Mouse (Mus musculus): ENCODE results near the gene Zfp513.
A peak's percentile ranks its signal among the peaks of the same experiment; 100 is the strongest.

Gene Zfp513

DNA sequence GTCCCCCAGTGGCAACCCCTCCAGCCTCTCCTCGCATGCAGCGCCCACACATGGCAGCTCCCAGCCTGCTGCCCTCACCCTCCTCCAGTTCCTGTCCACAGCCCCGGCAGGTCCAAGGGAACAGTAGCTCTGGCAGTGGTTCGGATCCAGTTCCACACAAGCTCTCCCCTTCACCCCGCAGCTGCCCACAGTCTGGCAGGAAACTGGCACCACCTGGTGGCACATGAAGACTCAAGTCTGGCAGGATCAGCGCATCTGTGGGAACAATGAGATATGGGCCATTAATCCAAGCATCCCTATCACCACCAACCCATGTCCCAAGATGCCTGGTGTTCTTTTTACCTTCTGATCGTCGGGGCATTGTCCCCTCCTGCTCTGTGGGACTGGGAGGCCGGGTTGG, 2.2 kb downstream of the Zfp513 start:
- DNase-seq, result no peak

- DNase-seq, result no peak
Measured at GRCm38 (mm10) chr5:31199321-31199892, 2.7 kb downstream of the Zfp513 start.

- no peak for DNase-seq
Measured at GRCm38 (mm10) chr5:31198616-31199320, 3.3 kb downstream of the Zfp513 start.

DNA sequence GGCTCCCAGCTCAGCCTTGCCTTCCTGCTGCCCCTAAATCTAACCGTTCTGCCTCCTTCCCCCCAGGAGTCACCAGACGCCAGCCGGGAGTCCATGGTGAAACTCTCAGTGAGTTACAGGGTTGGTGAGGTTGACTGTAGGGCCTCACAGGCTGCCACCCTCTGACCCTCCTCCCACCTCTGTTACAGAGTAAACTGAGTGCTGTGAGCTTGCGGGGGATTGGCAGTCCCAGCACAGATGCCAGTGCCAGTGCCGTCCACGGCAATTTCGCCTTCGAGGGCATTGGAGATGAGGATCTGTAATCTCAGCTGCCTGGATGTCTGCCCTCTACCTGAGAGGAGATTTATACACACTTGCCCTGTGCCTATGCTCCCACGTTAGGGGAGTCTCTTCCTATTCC, 3.9 kb downstream of the Zfp513 start:
- no peak for DNase-seq

DNA sequence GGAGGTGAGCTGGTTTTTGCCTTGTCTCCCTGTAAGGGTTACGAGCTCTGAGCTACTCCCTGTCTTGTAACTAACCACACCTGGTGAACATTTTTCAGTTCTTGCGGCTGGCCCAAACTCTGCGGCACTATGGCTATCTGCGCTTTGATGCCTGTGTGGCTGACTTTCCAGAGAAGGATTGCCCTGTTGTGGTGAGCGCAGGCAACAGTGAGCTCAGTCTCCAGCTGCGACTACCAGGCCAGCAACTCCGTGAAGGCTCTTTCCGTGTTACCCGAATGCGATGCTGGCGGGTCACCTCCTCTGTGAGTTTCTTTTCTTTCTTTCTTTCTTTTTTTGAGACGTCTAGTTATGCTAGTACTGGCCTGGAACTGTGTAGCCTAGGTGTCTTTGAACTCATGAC, 5.0 kb downstream of the Zfp513 start:
- DNase-seq, result no peak

DNA sequence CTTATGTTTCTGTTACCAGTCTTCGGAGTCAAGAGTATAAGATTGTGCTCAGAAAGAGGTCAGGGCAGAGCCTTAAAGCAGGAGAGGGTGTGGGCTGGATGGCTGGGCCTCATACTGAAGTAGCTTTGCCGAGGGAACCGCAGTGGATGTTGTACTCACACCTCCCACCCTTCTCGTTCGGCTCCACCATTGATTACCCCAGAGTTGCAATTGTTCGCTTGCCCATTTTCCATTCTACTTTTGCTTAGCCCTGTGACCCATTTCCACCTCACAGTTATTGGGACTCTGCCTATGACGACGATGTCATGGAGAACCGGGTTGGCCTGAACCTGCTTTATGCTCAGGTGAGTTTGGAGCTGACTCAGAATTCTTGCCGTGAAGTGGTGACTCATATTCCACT, 5.9 kb downstream of the Zfp513 start:
- DNase-seq, result no peak

DNA sequence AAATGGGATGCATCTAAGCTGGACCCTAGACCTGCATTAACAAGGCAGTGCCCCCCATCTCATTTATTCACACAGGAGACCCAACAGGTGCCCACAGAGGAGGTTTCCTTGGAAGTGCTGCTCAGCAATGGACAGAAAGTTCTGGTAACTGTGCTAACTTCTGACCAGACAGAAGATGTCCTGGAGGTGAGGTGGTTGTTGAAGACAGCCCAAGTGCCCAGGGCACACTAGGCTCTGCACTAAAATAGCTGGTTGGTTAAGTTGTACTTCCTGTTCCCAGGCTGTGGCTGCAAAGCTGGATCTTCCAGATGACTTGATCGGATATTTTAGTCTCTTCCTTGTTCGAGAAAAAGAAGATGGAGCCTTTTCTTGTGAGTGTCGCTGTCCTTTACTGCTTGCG, 6.4 kb downstream of the Zfp513 start:
- DNase-seq, result no peak

GRCm38 (mm10) chr5:31194486-31195485, 7.3 kb downstream of the Zfp513 start:
- no peak for DNase-seq

DNA sequence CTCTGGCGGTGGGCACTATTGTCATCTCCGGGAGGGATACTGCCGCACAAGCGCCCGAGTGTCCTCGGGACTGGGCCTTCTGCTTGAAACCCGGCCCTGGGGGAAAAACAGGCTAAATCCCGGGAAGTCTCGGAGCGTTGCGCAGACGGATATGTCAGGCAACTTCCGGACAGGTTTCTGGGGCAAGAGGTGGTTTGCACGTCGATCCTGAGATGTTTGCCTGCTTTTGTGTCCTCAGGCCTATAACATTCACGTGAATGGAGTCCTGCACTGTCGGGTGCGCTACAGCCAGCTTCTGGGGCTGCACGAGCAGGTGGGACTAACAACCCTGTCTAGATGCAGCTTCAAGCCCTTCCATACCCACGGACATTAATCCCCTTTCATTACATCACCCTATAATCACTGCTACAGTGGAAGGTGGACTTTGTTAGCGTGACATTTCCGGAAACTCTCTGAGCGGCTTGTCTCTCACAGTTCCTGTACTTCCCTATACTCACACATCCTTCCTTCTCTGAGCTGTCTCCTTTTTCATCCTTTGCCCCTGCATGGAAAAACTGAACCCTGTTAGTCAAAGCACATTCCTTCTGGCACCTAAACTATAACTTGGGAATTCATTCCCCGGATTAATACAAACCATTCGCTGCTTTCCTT, 8.3 kb downstream of the Zfp513 start:
- DNase-seq, result no peak

- DNase-seq, result peak; percentile 98
Measured at GRCm38 (mm10) chr5:31192939-31193630, 9.0 kb downstream of the Zfp513 start, which contains the start of the genes Snx17 and Eif2b4. TSS of gene Snx17 (plus strand) at chr5:31193227. TSS of gene Eif2b4 (minus strand) at chr5:31193430.

- DNase-seq, result no peak
Measured at GRCm38 (mm10) chr5:31192045-31192938, 9.8 kb downstream of the Zfp513 start.

GRCm38 (mm10) chr5:31190201-31190600, 11.9 kb downstream of the Zfp513 start:
- no peak for DNase-seq

DNA sequence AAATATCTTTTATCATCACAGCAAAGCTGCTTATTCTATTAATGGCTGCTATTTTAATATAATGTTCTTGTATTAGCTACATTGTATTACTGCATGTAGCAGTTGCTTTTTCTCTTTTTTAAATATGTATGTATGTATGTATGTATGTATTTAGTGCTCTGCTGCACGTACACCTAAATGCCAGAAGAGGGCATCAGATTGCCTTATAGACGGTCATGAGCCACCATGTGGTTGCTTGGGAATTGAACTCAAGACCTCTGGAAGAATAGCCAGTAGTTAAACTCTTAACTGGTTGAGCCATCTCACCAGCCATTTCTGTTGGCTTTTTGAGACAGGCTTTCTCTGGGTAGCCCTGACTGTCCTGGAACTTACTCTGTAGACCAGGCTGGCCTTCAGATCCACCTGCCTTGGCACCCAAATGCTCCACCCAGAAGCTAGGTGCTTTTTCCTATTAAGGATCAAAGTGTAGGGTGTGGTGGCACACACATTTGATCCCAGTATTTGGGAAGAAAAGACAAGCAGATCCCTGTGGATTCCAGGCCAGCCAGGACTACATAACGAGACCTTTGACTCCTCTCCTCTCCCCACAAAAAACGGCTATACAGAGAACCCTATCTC, 13.8 kb downstream of the Zfp513 start:
- peak; percentile 24 for DNase-seq

GRCm38 (mm10) chr5:31183678-31184077, 18.4 kb downstream of the Zfp513 start:
- DNase-seq, result no peak

DNA sequence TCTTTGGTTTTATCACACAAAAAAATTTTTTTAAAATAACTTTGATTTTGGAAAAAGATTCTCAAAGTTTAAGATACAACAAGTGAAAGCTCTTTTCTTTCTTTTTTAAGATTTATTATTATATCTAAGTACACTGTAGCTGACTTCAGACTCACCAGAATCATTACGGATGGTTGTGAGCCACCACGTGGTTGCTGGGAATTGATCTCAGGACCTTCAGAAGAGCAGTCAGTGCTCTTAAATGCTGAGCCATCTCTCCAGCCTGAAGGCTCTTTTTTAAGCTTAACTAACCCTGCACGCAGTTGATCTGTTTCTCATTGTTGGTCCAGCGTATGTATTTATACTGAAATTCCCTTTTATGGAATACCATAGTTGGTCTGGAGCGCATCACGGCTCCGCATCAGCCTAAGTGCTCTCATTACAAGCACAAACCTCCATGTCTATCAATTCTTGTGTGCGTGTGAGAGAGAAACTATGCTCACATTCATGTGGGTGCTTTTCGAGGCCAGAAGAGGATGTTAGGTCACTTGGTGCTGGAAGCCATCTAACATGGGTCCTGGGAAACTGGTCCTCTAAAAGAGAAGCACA, 20.8 kb downstream of the Zfp513 start:
- no peak for DNase-seq

DNA sequence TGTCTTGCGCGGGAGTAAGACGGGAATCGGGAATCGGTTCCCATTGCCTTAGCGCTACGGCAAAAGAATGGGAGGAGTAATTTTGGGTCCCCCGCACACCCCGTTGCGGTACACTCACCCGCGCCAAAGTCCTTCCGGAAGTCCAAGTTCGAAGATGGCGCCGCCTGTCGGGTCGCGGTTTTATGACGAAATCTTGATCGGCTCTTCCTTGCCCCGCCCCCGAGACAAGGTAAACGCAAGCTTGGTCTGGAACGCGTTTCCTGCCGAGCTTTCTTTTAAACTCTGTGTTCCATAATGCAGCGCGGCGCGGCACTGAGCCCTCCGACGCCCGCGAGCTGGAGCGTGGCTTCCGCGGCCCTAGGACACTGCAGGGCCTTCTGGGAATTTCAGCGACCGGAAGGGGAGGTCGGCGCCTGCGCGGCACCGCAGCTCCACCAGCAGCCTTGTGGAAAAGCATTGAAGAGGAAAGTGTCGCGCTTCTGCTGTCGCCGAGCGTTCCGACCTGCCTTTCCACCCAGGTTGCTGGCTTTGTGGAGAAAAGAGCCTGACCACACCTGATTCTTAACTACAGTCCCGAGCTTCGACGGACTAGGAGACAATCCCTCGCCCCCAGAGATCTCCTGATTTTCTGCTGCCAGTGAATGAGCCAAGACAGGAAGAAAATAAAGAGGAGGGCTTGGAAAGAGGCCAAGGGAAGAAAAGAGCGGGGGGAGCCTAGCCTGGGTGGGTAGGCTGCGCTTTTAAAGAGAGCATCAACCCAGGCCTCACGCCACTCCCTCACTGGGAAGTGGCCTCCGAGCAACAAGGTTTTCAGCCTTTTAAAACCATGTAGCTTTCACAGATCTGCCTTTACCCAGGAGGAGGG, 22.1 kb downstream of the Zfp513 start, which contains the start of the genes Gm29609 and Gtf3c2:
Gene Gm29609, minus strand, starts transcription at position 146 of the 865 bp plus-strand sequence.
Gene Gtf3c2, minus strand, starts transcription at position 379 of the 865 bp plus-strand sequence.
- peak; percentile 97 for DNase-seq

- peak; percentile 55 for DNase-seq
Measured at GRCm38 (mm10) chr5:31179301-31179765, 22.8 kb downstream of the Zfp513 start.

DNA sequence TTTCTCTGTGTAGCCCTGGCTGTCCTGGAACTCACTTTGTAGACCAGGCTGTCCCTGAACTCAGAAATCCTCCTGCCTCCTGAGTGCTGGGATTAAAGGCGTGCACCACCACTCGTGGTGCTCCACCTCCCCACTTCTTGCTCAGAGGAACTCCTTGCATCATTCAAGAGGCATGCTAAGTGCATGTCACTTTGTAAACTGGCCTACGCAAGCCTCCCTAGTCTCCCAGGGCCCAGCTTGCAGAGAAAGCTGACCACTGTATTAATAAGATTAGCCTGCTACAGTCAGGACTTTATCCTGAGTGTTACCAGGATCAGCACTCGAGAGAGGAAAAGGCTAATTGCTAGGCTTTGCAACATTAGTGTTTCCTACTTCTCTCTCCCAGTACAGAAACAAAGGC, 33.5 kb downstream of the Zfp513 start:
- no peak for DNase-seq

DNA sequence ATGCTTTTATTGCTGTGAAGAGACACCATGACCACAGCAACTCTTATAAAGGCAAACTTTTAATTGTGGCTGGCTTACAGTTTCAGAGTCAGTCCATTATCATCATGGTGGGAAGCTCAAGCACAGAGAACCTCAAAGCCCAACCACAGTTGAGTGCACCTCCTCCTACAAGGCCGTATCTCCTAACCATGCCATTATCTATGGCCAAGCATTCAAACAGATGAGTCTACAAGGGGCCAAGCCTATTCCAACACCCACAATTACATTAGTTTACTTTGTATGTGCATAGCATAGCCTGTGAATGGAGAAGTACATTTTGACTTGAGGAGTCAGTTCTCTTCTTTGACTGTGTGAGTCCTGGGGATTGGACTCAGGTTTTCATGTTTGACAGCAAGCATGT, 37.2 kb downstream of the Zfp513 start:
- DNase-seq, result no peak
